Mouse (Mus musculus) urinary bladder, postnatal 25 days (tissue): ENCODE data around the gene Cradd.

ENCODE experiments used
- DNase-seq: peaks from one replicate; pipeline ENCODE4 v3.0.0; 2022; ENCODE audit warnings: low spot score

Gene Cradd

GRCm38 (mm10) chr10:95200323-95200722 is 123.6 kb downstream of the Cradd start:
- no peak for DNase-seq

- no peak for DNase-seq
Observed at GRCm38 (mm10) chr10:95199541-95200269, 124.2 kb downstream of the Cradd start.

- DNase-seq: no peak
Observed at GRCm38 (mm10) chr10:95197377-95197776, 126.6 kb downstream of the Cradd start.

GRCm38 (mm10) chr10:95195719-95196118 is 128.2 kb downstream of the Cradd start:
- no peak for DNase-seq

GRCm38 (mm10) chr10:95194776-95195175 is 129.2 kb downstream of the Cradd start:
- DNase-seq: no peak

- no peak for DNase-seq
Observed at GRCm38 (mm10) chr10:95193875-95194281, 130.1 kb downstream of the Cradd start.

- DNase-seq: no peak
Observed at GRCm38 (mm10) chr10:95191881-95192280, 132.1 kb downstream of the Cradd start.

GRCm38 (mm10) chr10:95191151-95191655 is 132.7 kb downstream of the Cradd start:
- no peak for DNase-seq

GRCm38 (mm10) chr10:95189550-95190211 is 134.3 kb downstream of the Cradd start:
- no peak for DNase-seq

- DNase-seq: no peak
Observed at GRCm38 (mm10) chr10:95184210-95184609, 139.7 kb downstream of the Cradd start.

- DNase-seq: peak; percentile 25
Observed at GRCm38 (mm10) chr10:95183051-95183450, 140.9 kb downstream of the Cradd start.

- DNase-seq: no peak
Observed at GRCm38 (mm10) chr10:95182405-95182804, 141.5 kb downstream of the Cradd start.

- no peak for DNase-seq
Observed at GRCm38 (mm10) chr10:95181553-95181952, 142.4 kb downstream of the Cradd start.

GRCm38 (mm10) chr10:95180900-95181299 is 143.0 kb downstream of the Cradd start:
- no peak for DNase-seq

- no peak for DNase-seq
Observed at GRCm38 (mm10) chr10:95180177-95180576, 143.8 kb downstream of the Cradd start.

- no peak for DNase-seq
Observed at GRCm38 (mm10) chr10:95178785-95179184, 145.1 kb downstream of the Cradd start.

- DNase-seq: no peak
Observed at GRCm38 (mm10) chr10:95175423-95176120, 148.4 kb downstream of the Cradd start.

- DNase-seq: no peak
Observed at GRCm38 (mm10) chr10:95174260-95174659, 149.7 kb downstream of the Cradd start.

- no peak for DNase-seq
Observed at GRCm38 (mm10) chr10:95170721-95171354, 153.1 kb downstream of the Cradd start.

GRCm38 (mm10) chr10:95164949-95165348 is 159.0 kb downstream of the Cradd start:
- DNase-seq: no peak

GRCm38 (mm10) chr10:95162691-95163374 is 161.1 kb downstream of the Cradd start:
- no peak for DNase-seq
